Mouse (Mus musculus): ENCODE measurements around the gene Gm10644. TPM values are rescaled to one million over a fixed set of nuclear protein-coding genes. Genes with fewer than 3 reads are reported as not detected.
A peak's percentile ranks its signal among the peaks of the same experiment; 100 is the strongest.

Gm10644 gene
- polyA plus RNA-seq (2014; fragmentation: Nextera tagmentation; extraction: Ambion mirVana), result 0.61 and 0.81 TPM in 2 replicates

GRCm38 (mm10) chr8:83955106-83955957 lies at the start of gene Gm10644, which contains the start of gene Asf1b:
Gene Gm10644 (minus strand): TSS chr8:83955205.
Gene Asf1b (plus strand): TSS chr8:83955507.
- ATAC-seq (ENCODE audit: low FRiP score) (peak; percentile 100), DNase-seq (ENCODE audit: low spot score, missing footprints) (peak; percentile 100)
- H3K4me2 ChIP-seq, result peak within 1 kb of the TSS; percentile 67
- peak within 1 kb of the TSS; percentile 51 for H3K4me3 ChIP-seq (ENCODE audit: low read depth, low read length)
- peak within 1 kb of the TSS; percentile 58 for H3K9ac ChIP-seq (ENCODE audit: low read length)
- WGBS, result under 1% methylated on average over 73 of the region's 75 CpGs
- no peaks in the 10 kb centered on the region for H3K36me3 ChIP-seq (ENCODE audit: control insufficient read depth, insufficient read depth, low read length)
- peaks cover 10% of the 10 kb centered on the region for H3K4me1 ChIP-seq (ENCODE audit: control insufficient read depth, insufficient read depth, low read length)
- H3K27me3 ChIP-seq (ENCODE audit: control insufficient read depth, insufficient read depth, low read length), result no peaks in the 10 kb centered on the region
- no peaks in the 10 kb centered on the region for H3K9me3 ChIP-seq (ENCODE audit: control insufficient read depth, low read length)
- no peak within 1 kb of the TSS for H3K27ac ChIP-seq (ENCODE audit: low read depth, low read length)

- Histone ChIP-seq H3K27me3 (ENCODE audit: control insufficient read depth, insufficient read depth, low read length) (peaks cover 25% of the 10 kb centered on the region), H3K9ac (ENCODE audit: low read length) (peak overlapping the region; percentile 67), H3K4me1 (ENCODE audit: control insufficient read depth, insufficient read depth, low read length) (peaks cover 12% of the 10 kb centered on the region), H3K4me3 (ENCODE audit: low read depth, low read length) (peak overlapping the region; percentile 51), H3K9me3 (ENCODE audit: control insufficient read depth, low read length) (no peaks in the 10 kb centered on the region), H3K4me2 (peak overlapping the region; percentile 72), H3K27ac (ENCODE audit: low read depth, low read length) (0 out of 2 replicates have a peak overlapping the region, but pooled peaks have one; percentile 15), H3K36me3 (ENCODE audit: control insufficient read depth, insufficient read depth, low read length) (peaks cover 2% of the 10 kb centered on the region; the same call in 1 of the 2 replicates)
- DNase-seq (ENCODE audit: low spot score, missing footprints), result peak; percentile 99
- ATAC-seq (ENCODE audit: low FRiP score), result peak; percentile 90
- under 1% methylated on average over 30 of the region's 30 CpGs for WGBS
Measured at GRCm38 (mm10) chr8:84004533-84005201, 49.7 kb upstream of the Gm10644 start.

- ATAC-seq (ENCODE audit: low FRiP score), result no peak
- peak overlapping the region; percentile 51; the same call in 1 of the 2 replicates for H3K4me3 ChIP-seq (ENCODE audit: low read depth, low read length)
- peaks cover 28% of the 10 kb centered on the region for H3K27me3 ChIP-seq (ENCODE audit: control insufficient read depth, insufficient read depth, low read length)
- H3K4me2 ChIP-seq, result peak overlapping the region; percentile 72
- no peaks in the 10 kb centered on the region for H3K9me3 ChIP-seq (ENCODE audit: control insufficient read depth, low read length)
- H3K27ac ChIP-seq (ENCODE audit: low read depth, low read length), result no peak overlapping the region
- 71% methylated on average over 6 of the region's 6 CpGs for WGBS
- no peak for DNase-seq (ENCODE audit: low spot score, missing footprints)
- peaks cover 19% of the 10 kb centered on the region for H3K4me1 ChIP-seq (ENCODE audit: control insufficient read depth, insufficient read depth, low read length)
- peaks cover 4% of the 10 kb centered on the region; the same call in 1 of the 2 replicates for H3K36me3 ChIP-seq (ENCODE audit: control insufficient read depth, insufficient read depth, low read length)
- no peak overlapping the region for H3K9ac ChIP-seq (ENCODE audit: low read length)
Measured at GRCm38 (mm10) chr8:84003612-84004246, 48.7 kb upstream of the Gm10644 start.

DNA sequence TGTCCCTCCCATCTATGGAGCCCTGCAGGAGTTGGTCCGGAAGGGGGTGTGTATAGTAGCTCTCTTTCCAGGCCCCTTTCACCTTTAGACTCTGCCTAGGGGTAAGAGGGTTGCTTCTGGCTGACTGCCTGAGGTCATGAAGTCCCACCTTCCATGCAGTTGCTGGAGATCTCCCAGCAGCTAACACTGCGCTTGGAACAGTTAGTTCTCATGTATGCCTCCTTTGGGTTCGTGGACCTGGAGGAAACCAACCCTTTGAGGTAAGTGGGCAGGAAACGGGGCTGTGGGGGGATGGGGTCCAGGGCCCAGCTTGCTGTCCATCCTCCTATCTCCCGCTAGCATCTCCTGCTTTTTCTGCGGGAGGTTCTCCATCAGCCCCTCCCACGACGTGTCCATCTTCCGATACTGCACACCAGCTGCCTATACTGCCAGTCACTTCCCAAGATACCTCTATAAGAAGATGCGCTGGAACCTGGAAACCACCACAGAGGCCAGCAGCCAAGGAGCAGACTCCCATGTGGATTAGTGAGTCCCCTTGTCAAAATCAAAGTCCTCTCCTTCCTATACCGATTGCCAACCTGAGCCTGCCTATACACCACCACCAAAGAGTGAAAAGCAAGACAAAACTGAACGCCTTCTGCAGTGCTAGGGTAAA lies 48.1 kb upstream of the Gm10644 start:
- Histone ChIP-seq H3K9ac (ENCODE audit: low read length) (no peak overlapping the region), H3K4me3 (ENCODE audit: low read depth, low read length) (no peak overlapping the region), H3K36me3 (ENCODE audit: control insufficient read depth, insufficient read depth, low read length) (peaks cover 4% of the 10 kb centered on the region; the same call in 1 of the 2 replicates), H3K27me3 (ENCODE audit: control insufficient read depth, insufficient read depth, low read length) (peaks cover 28% of the 10 kb centered on the region), H3K4me1 (ENCODE audit: control insufficient read depth, insufficient read depth, low read length) (peaks cover 22% of the 10 kb centered on the region), H3K27ac (ENCODE audit: low read depth, low read length) (no peak overlapping the region), H3K4me2 (no peak overlapping the region), H3K9me3 (ENCODE audit: control insufficient read depth, low read length) (no peaks in the 10 kb centered on the region)
- ATAC-seq (ENCODE audit: low FRiP score), result no peak
- DNase-seq (ENCODE audit: low spot score, missing footprints), result no peak
- WGBS, result 55% methylated on average over 12 of the region's 12 CpGs

GRCm38 (mm10) chr8:84001281-84002000 lies 46.4 kb upstream of the Gm10644 start, which contains the start of gene 1700067K01Rik:
Gene 1700067K01Rik (plus strand): TSS chr8:84001502.
- Histone ChIP-seq H3K4me1 (ENCODE audit: control insufficient read depth, insufficient read depth, low read length) (peaks cover 22% of the 10 kb centered on the region), H3K9me3 (ENCODE audit: control insufficient read depth, low read length) (no peaks in the 10 kb centered on the region), H3K27me3 (ENCODE audit: control insufficient read depth, insufficient read depth, low read length) (peaks cover 28% of the 10 kb centered on the region), H3K4me2 (peak within 1 kb of the TSS; percentile 12; the same call in 1 of the 2 replicates), H3K4me3 (ENCODE audit: low read depth, low read length) (0 out of 2 replicates have a peak within 1 kb of the TSS, but pooled peaks have one; percentile 4), H3K36me3 (ENCODE audit: control insufficient read depth, insufficient read depth, low read length) (peaks cover 4% of the 10 kb centered on the region; the same call in 1 of the 2 replicates), H3K27ac (ENCODE audit: low read depth, low read length) (no peak within 1 kb of the TSS), H3K9ac (ENCODE audit: low read length) (peak within 1 kb of the TSS; percentile 17; the same call in 1 of the 2 replicates)
- 15% methylated on average over 60 of the region's 61 CpGs for WGBS
- DNase-seq (ENCODE audit: low spot score, missing footprints), result peak; percentile 90
- no peak for ATAC-seq (ENCODE audit: low FRiP score)

GRCm38 (mm10) chr8:83999825-84000224 lies 44.8 kb upstream of the Gm10644 start:
- 89% methylated on average over 2 of the region's 2 CpGs for WGBS
- Histone ChIP-seq H3K36me3 (ENCODE audit: control insufficient read depth, insufficient read depth, low read length) (peaks cover 5% of the 10 kb centered on the region; the same call in 1 of the 2 replicates), H3K27ac (ENCODE audit: low read depth, low read length) (no peak overlapping the region), H3K9ac (ENCODE audit: low read length) (no peak overlapping the region), H3K4me3 (ENCODE audit: low read depth, low read length) (no peak overlapping the region; the same call in 1 of the 2 replicates), H3K4me1 (ENCODE audit: control insufficient read depth, insufficient read depth, low read length) (peaks cover 22% of the 10 kb centered on the region), H3K27me3 (ENCODE audit: control insufficient read depth, insufficient read depth, low read length) (peaks cover 28% of the 10 kb centered on the region), H3K9me3 (ENCODE audit: control insufficient read depth, low read length) (no peaks in the 10 kb centered on the region), H3K4me2 (no peak overlapping the region)
- ATAC-seq (ENCODE audit: low FRiP score) (no peak), DNase-seq (ENCODE audit: low spot score, missing footprints) (no peak)

DNA sequence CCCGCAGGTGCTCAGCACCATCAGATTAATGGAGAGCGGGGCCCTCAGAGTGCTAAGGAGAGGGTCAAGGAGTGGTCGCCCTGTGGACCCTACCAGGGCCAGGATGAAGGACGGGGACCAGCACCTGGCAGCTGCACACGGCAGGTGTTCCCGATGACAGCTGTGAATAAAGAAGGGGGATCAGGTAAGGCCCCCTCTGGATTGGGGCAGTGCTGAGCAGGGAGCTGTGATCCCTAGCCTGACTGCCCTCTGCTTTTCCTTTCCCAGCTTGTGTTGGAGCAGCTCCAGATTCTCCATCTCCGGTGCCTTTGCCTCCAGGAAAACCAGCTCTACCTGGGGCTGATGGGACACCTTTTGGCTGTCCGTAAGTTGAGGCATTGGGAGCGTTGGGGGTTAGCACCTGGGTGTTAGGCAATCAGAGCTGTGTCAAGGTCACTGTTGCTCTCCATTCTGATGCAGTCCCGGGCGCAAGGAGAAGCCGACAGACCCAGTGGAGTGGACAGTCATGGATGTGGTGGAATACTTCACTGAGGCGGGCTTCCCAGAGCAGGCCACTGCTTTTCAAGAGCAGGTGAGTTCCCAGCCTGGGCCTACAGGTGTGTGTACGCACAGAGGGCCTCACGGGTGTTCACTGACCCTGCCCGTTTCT lies 44.2 kb upstream of the Gm10644 start:
- ATAC-seq (ENCODE audit: low FRiP score) (no peak), DNase-seq (ENCODE audit: low spot score, missing footprints) (peak; percentile 86)
- H3K27ac ChIP-seq (ENCODE audit: low read depth, low read length), result no peak overlapping the region
- H3K4me3 ChIP-seq (ENCODE audit: low read depth, low read length), result peak overlapping the region; percentile 80
- H3K36me3 ChIP-seq (ENCODE audit: control insufficient read depth, insufficient read depth, low read length), result peaks cover 6% of the 10 kb centered on the region; the same call in 1 of the 2 replicates
- WGBS, result 67% methylated on average over 16 of the region's 16 CpGs
- no peaks in the 10 kb centered on the region for H3K9me3 ChIP-seq (ENCODE audit: control insufficient read depth, low read length)
- peak overlapping the region; percentile 76 for H3K9ac ChIP-seq (ENCODE audit: low read length)
- H3K4me2 ChIP-seq, result peak overlapping the region; percentile 83
- H3K27me3 ChIP-seq (ENCODE audit: control insufficient read depth, insufficient read depth, low read length), result peaks cover 28% of the 10 kb centered on the region
- peaks cover 19% of the 10 kb centered on the region for H3K4me1 ChIP-seq (ENCODE audit: control insufficient read depth, insufficient read depth, low read length)
